Mouse (Mus musculus): ENCODE results near the gene Plekhm3.

Gene Plekhm3

GRCm38 (mm10) chr1:64928542-64928941 is 28.1 kb downstream of the Plekhm3 start:
- peak; percentile 81 to 85 for DNase-seq (ENCODE audit: low spot score in 2 of 2)

- DNase-seq (ENCODE audit: low spot score in 2 of 2), result peak; percentile 82 to 87
These were observed 29.0 kb downstream of the Plekhm3 start for GRCm38 (mm10) chr1:64927437-64928274.

GRCm38 (mm10) chr1:64925594-64925993 is 31.0 kb downstream of the Plekhm3 start:
- DNase-seq (ENCODE audit: low spot score in 2 of 2), result peak; percentile 90 to 92

- no peak for DNase-seq (ENCODE audit: low spot score in 2 of 2)
These were observed 32.3 kb downstream of the Plekhm3 start for GRCm38 (mm10) chr1:64924283-64924682.

DNA sequence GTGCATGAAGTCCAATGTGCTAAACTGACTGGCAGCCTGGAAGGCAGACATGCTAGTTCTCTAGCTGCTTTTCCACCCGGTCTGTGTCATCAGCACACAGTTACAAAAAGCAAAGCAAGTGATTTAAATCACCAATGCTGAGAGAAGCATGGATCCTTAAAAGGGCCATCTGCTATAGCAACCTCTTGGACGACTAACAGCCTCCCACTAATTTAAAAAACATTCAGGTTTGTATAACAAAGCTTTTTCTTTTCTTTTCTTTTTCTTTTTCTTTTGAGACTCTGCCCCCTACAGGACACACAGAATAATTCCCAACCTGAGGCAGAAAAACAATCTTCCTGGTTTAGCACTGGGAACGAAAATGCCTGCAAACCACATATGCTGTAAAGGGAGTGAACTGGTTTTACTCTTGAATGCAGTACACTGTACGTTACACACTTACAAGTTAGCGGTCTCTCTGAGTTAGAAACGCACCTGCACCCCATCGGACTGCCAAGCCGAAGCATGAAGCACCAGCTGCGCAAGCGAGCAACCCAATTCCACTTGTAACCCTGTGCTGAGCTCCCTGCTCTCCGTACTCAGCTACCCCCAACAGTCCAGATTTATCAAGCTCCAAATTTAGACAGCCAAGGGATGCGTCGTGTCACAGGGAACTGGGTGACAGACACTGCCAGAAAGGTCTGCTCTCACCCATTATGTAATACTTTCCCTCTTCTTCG is 37.7 kb downstream of the Plekhm3 start:
- DNase-seq (ENCODE audit: low spot score in 2 of 2), result no peak

DNA sequence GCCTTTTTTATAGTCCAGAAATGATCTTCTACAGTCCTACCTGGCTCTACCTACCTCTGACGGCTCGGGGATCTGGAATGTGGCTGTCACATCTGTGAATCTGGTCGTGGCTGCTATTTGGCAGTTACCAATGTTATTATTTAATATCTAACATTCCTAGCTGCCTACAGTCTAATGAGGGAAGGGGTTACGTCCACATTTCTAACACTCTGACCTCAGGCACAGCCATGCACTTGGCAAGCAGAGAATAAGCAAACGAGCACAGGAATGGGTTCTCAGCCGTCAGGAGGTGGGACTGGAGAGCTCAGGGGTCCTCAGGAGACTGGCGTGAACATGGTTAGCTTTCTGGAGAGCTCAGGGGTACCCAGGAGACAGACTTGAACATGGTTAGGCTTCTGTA is 38.7 kb downstream of the Plekhm3 start:
- no peak for DNase-seq (ENCODE audit: low spot score in 2 of 2)

GRCm38 (mm10) chr1:64916884-64917507 is 39.6 kb downstream of the Plekhm3 start:
- DNase-seq (ENCODE audit: low spot score in 2 of 2), result no peak

DNA sequence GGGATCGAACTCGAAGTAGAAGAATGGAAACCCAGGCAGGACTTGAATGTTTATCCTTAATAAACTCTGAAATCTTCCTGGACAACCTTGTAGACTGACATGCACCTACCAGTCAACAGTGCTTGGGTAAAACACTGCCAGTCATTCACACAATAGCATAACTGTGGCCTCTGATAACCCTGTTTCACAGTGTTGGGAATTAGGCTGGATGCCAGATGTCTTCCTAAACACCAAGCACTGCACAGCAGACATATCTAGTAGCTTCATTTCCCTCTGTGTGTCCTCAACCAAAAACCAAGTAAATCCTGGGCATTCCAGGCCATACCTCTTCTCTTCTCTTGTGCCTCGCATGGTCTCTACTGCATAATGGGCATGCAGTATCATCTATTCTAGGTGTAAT is 42.3 kb downstream of the Plekhm3 start:
- DNase-seq (ENCODE audit: low spot score in 2 of 2), result no peak

DNA sequence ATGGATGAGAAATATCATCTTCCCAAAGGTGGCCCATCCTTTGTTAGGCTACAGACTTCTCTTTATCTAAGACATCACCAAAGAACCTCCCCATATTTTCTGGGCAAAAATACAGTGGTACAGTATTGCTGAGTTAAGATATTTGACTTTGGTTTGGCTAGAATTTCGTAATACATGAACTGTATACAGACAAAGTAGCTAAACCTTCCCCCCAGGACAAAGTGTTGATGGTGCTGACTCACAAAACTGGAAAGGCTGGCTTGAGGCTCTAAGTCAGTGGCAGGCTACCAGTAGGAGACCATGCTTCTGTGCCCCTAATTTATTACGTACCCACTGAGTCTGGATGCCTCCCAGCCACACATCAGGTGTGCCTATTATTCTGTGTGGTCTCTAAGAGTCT is 48.9 kb downstream of the Plekhm3 start:
- DNase-seq (ENCODE audit: low spot score in 2 of 2), result no peak

GRCm38 (mm10) chr1:64906226-64906625 is 50.4 kb downstream of the Plekhm3 start:
- DNase-seq (ENCODE audit: low spot score in 2 of 2), result no peak

DNA sequence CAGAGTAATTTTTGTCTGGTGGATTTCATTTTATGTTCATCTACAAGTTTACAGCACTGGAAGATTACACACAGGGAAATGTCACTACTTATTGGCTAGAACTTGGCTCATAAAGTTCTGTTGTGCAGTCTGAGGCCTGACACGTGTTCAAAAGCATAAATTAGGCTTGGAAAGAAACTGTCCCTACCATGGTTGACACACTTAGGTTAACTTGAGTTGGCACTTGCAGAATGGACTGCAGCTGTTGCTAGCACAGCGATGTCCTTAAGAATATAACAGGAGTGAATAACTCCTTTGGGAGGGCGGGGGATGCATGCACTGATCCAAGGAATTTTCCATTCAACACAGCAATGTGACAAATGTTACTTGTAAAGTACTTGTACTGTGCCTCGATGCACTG is 53.2 kb downstream of the Plekhm3 start:
- no peak for DNase-seq (ENCODE audit: low spot score in 2 of 2)

DNA sequence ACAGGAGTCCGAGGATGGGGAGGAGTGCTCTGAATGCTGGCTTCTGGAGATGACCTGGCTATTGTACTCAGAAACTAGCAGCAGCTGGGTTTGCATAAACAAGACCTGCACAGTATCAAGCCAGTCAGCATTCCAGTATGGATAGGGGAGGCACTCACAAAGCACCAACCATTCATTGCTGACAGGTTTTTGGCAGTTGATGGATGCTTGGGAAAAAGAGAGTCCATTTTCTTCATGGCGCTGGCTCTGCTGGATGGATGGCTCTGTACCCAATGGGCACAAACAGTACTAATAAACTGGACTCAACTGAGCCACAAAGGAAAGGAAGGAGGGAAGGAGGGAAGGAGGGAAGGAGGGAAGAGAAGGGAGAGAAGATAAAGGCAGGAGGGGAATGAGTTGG is 53.8 kb downstream of the Plekhm3 start:
- no peak for DNase-seq (ENCODE audit: low spot score in 2 of 2)

- no peak for DNase-seq (ENCODE audit: low spot score in 2 of 2)
These were observed 56.9 kb downstream of the Plekhm3 start for GRCm38 (mm10) chr1:64899763-64900162.

DNA sequence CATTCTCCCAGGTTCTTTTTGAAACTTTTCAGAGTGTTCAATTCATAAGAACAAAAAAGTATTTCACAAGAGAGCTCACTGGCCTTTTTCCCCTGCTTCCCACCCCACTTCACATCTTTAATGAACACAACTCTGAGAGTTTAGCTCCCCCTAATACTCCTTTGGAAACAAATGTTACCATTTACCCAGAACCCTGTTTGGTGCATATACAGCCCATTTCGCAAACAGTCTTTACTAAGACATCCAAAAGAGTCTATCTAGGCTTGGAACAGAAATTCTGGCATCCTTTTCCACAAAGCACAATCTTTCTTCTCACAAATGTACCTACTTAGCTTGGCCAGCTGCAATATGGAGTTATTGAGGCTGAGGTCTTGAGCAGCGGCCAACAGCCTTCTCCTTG is 59.1 kb downstream of the Plekhm3 start:
- no peak for DNase-seq (ENCODE audit: low spot score in 2 of 2)

GRCm38 (mm10) chr1:64893806-64894205 is 62.8 kb downstream of the Plekhm3 start:
- no peak for DNase-seq (ENCODE audit: low spot score in 2 of 2)

- no peak for DNase-seq (ENCODE audit: low spot score in 2 of 2)
These were observed 65.3 kb downstream of the Plekhm3 start for GRCm38 (mm10) chr1:64891332-64891731.

DNA sequence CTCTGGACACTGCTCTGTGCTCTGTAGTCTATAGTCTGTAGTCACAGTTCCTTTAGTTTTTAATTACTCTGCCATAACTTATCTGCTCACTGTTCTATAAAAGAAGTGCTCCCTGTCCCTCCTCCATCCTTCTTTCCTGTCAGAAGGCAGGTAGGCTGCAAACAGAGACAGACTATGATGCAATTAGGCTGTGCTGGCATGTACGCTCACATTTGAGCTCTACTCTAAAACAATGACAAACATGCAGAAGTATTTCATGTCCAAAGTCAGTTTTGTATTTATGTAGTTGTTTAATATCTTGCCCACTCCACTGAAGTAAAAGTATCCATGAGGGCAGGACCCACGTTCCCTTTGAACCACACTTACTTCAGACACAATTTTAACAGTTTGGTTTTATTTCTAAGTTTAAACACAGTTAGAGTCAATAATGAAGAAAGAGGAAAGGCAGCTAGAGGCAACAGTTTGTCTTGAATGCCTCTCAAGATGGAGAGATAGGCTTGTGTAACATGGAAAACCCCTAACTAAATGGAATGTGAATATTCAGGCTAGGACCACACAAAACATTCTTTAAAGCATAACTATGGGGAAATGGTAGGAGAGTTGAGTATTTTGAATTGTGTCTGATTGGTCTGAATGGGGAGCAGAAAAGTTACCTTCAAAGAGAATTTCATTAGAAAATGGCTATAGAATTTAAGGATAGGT is 69.0 kb downstream of the Plekhm3 start:
- DNase-seq (ENCODE audit: low spot score in 2 of 2), result no peak

- no peak for DNase-seq (ENCODE audit: low spot score in 2 of 2)
These were observed 69.9 kb downstream of the Plekhm3 start for GRCm38 (mm10) chr1:64886718-64887117.

DNA sequence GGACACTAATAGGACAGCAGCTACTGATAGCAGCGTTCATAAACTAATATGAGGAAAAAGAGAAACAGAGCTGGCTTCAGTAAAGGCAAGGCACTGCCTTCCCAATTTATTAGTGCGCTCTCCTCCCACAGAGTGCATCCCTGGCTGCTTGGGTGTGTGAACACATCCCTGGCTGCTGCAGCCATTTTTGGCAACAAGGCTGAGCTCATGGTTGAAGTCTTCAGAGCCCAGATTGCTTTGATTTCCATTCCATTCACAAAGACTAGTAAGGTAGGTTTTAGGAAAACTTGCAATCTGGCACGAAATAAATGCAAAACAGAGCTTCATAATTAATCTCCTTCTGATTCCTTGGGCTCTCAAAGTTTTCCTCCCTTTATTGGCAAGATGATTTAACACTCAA is 71.3 kb downstream of the Plekhm3 start:
- no peak for DNase-seq (ENCODE audit: low spot score in 2 of 2)

- no peak for DNase-seq (ENCODE audit: low spot score in 2 of 2)
These were observed 72.6 kb downstream of the Plekhm3 start for GRCm38 (mm10) chr1:64884007-64884406.

- DNase-seq (ENCODE audit: low spot score in 2 of 2), result no peak
These were observed 76.0 kb downstream of the Plekhm3 start for GRCm38 (mm10) chr1:64880613-64881012.

DNA sequence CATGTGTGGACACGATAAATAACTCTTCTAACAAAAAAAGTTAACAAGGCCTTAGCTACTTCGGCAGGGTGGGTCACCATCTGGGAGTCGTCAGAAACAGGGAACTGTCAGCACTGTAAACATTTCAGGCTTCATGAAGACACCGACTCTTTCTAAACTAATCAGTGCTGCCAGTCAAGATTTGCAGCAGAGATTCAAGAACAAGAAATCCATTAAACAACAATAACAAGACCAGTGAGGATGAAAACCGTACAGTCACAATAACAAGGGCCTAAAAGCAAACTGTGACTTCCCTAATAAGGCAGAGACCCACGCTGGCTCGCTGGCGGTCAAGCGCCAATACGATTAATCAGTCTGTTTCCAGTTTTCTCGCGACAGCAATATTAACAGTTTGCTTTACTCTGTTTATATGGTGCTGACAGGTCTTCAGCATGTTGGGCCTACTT is 77.8 kb downstream of the Plekhm3 start:
- DNase-seq (ENCODE audit: low spot score in 2 of 2), result no peak
